Mouse (Mus musculus) kidney, adult 8-10 months (tissue): ENCODE results near the gene Dnajc19.
A peak's percentile ranks its signal among the peaks of the same experiment; 100 is the strongest.

Source experiments
- DNase-seq, 2 experiments: peaks; one replicate each; pipeline ENCODE4 v3.0.0; 2022

Gene Dnajc19

GRCm38 (mm10) chr3:34028935-34029334, 52.2 kb downstream of the Dnajc19 start:
- DNase-seq = no peak

GRCm38 (mm10) chr3:34021259-34021828, 59.8 kb downstream of the Dnajc19 start:
- no peak for DNase-seq

DNA sequence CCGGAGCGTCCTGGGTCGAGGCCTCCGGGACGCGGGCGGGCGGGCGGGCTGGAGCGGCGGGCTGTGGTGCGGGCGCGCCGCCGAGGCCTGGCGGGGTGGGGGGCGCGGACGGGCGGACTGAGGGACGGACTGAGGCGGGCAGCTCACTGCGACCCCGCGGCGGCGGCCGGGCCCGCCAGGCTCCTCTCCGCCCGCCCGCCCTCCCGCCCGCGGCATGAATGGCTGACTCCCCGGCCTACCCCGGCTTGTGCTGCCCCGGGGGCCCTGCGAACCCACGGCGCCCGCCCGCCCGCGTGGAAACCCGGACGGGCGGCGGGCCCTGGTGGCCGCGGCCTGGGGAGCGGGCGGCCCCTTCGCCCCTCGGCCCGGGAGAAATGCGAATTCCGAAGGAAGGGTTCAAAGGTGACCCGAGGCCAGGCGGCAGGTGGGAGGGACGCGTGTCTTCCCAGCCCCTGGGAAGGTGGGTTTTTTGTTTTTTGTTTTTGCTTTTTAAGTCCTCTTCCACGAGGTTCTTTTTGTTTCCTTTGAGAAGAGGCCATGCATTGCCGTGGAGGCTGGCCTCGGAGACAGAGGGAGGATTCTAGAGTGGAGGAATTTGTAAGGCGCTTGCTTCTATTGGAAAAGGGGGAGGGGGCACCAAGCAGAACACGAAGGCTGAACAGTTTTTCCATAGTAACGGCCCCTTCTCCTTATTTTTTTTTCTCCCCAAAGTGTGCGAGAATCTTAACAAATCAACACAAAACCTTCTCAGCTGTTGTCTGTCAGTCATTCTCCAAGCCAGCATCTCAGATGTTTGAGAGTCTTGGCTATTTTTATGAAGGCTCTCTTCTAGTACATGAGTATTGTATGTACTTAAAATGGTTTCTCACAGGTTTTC, 60.5 kb downstream of the Dnajc19 start:
- DNase-seq = peak in 1 of 2 experiments; percentile 28

- peak; percentile 82 to 85 for DNase-seq
Observed at GRCm38 (mm10) chr3:34019540-34020381, 61.4 kb downstream of the Dnajc19 start, which contains the start of gene Fxr1. Gene Fxr1, plus strand, starts transcription at chr3:34019943.

DNA sequence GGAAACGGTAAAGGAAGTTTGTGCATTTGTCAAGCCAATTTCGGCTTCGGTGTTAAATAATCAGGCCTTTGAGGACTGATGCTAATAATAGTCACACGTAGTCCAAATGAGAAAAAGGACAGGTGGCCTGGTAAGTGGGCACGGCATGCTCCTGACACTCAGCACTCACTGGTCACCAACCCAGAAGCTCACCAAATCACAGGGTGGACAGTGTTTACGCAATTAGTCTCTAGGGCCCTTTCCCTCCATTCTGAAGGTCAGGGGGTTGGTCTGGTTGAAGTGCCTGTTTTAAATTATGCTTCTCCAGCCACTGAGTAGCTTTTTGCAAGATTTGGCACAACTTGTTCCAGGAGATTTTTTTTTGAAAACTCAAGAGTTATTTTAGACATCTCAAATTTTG, 72.9 kb downstream of the Dnajc19 start:
- no peak for DNase-seq

DNA sequence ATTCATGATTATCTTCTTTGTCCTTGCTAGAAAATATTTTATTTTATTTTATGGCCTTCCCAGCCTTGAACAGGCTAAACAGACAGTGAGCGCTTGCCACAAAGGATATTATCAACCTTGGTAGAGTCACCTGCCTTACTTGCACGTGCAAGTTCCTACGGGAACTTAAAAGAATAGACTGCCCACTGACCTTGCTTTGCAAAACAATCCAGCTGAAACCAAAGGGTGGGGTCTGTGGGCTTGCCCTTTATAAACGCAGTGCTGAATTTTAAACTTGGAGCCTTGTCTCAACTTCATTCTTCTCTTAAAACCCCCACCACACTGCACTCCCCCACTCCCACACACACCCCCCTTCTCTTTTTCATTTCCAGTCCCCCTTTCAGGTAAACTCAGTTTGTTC, 73.5 kb downstream of the Dnajc19 start:
- DNase-seq = no peak

- DNase-seq = no peak
Observed at GRCm38 (mm10) chr3:34006824-34007223, 74.3 kb downstream of the Dnajc19 start.

- DNase-seq = peak in 1 of 2 experiments; percentile 15
Observed at GRCm38 (mm10) chr3:34006301-34006700, 74.8 kb downstream of the Dnajc19 start.
